Mouse (Mus musculus): Measurements from ENCODE around the gene Map4k4.

Gene Map4k4

GRCm38 (mm10) chr1:39937609-39938008 is 36.9 kb downstream of the Map4k4 start:
- DNase-seq: no peak

- DNase-seq: no peak
These were observed 38.7 kb downstream of the Map4k4 start for GRCm38 (mm10) chr1:39939401-39939800.

DNA sequence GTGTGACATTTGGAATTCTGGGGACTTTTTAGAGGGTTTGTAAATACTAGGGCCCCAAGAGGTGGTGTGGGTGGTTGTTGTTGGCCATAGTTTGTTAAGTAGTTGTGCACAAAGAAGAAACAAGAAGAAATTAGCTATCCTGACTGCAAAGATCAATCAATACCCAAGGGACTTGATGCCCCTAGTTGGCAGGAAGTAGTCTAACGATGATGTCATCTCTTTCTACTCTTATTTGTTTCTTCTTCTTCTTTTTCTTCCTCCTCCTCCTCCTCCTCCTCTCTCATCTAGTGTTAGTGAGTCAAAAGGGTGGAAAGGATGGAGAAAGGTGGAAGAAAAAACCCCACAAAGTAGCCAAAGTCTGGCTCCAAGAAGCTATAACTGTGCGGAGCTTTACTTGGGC is 39.6 kb downstream of the Map4k4 start:
- DNase-seq: no peak

DNA sequence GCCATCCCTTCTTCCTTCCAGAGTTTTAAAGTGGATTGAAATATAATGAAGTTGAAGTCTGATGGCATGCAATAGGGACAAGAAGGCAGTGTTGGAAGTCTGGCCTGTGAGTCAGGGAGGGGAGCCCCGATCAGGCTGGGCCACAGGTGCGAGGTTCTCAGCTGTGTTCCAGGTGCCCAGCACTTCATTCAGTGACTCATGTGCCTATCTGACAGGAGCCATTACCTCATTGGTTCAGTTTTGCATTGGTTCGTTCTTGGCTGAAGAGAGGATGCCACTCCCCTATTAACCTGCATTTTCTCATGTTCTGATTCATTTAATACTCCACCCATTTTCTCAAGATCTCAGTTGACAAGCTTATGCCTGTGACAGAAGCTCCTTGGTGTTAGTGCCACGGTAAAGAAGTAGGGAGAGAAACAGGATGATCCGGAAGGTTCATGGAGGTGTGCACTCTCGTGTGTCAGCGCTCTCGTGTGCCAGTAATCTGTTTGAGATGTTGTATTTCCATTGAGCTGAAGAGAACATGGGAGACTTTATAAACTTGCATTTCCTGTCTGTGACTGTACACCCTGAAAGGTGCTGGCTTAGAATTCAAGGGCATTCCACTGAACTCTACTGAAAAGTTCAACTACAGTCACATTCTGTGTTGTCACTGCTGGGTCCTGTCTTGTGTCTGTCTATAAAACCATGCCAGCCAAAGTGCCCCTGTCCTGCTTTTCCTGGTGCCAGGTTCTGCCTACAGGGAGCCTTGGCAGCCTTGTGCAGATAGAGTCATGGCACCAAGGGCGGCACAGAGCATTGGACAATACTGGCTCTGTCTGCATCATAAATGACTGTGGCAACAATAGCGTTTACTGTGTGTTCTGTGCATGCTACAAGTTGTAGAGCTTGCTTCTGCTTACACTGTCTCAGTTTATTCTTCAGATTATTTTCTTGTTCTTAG is 40.8 kb downstream of the Map4k4 start:
- peak; percentile 58 for DNase-seq

- DNase-seq: peak; percentile 53
These were observed 42.2 kb downstream of the Map4k4 start for GRCm38 (mm10) chr1:39942935-39943334.

DNA sequence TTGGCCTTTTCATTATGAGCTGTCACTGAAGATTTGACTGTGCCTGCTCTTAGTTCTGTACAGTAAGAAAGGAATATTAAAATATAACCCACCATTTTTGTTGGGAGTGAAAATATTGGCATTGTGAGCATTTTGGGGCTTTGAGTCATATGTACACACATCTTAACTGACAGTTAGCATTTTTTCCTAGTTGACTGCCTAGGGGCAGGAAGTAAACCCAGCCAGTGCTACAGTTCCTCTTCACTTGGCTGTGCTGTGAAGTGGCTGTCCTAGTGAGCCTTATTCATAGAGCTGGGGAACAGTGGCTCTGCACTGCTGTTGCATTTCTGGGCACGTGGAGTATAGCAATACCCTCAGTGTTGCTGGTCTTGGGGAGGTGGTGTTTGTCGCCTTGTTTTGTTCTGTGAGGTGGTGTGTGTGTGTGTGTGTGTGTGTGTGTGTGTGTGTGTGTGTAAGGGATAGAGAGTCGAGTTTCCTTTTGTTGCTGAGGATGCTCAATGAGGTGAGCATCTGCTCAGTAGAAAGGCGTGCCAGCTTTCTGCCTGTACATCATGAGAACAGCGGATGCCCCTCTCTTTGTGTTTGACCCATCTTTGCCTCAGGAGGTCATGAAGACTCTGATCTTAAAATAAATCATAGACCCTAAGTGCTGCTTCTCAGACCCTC is 43.7 kb downstream of the Map4k4 start:
- DNase-seq: no peak

DNA sequence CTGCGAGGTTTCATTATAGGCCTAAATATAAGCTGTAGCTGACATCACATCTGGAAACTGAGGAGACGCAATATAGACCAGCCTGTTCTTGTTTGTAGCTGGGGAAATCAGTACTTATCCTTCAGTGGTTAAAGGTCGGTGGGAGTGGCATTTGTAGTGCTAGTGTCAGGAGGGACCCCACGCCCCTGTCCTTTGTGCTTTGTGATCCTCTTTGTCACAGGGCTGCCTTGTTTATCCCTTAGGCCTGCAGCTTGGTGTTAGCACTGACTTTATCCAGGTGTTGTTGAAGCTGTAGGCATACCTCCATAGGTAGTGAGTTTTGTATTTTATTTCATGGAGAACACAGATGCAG is 44.2 kb downstream of the Map4k4 start:
- no peak for DNase-seq

- DNase-seq: no peak
These were observed 45.7 kb downstream of the Map4k4 start for GRCm38 (mm10) chr1:39946391-39946790.

DNA sequence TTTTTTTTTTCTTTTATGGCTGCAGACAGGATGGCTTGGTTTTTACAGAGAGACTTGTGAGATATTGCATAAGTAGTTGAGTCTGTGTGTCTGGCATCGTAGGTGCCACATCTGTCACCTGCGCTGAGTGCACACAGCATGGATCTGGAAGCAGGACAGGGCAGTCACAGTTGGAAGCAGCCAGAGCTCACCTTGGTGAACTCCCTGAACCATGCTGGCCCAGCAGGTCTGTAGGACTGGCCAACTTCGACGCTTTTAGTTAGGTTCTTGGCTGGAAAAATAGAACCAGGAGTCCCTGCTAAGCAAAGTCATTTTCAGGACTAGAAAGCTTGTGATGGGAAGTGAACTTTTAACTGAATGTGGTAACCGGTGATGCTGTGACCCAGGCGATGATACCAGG is 46.5 kb downstream of the Map4k4 start:
- DNase-seq: peak; percentile 48

- DNase-seq: no peak
These were observed 47.1 kb downstream of the Map4k4 start for GRCm38 (mm10) chr1:39947701-39948359.

- no peak for DNase-seq
These were observed 48.5 kb downstream of the Map4k4 start for GRCm38 (mm10) chr1:39949205-39949604.

DNA sequence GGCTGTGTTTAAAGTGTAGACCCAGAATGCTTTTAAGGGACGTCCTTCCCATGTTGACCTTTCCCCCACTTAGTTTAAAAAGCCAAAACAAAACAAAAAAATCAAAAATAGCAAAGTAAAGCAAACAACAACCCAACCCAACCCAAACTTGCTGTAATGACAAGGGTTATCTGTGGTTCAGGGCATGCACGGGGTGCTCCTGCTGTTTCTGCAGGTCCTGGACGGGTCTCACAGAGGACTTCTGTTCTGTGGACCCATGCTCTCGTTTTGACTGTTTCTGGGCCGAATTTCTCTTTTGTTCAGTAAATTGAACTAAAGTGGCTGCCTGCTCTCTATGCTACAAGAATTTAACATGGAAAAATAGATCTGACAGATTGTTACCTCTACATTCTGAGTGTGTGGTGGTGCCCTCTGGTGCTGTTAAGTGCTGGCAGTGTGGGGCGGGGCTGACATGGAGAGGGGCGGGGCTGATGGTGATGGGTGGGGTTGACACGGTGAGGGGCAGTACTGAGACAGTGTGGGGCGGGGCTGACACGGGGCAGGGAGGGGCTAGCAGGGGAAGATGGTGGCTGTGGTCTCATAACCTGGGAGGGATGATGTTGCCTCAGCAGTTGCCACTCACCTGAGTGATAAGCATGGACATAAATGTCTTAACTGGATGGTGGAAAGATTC is 49.2 kb downstream of the Map4k4 start:
- DNase-seq: no peak

DNA sequence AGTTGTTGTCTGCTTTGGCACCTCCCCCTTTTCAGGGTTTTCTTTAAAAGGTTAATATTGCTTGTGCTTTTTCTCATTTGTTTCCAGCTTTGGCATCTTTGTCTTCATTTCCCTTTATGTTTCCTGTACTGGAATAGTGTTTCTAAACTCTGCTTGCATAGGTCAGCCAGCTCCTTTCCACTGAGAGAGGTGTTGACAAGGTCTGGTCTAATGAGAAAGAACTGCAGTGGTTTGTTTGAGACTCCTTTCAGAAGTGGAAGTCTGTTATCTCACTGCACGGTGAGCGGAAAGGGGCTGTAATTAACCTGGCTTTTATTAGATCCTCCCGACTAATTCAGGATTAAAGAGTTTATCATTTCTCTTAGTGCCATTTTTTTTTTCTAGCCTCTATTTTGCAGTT is 49.9 kb downstream of the Map4k4 start:
- no peak for DNase-seq

DNA sequence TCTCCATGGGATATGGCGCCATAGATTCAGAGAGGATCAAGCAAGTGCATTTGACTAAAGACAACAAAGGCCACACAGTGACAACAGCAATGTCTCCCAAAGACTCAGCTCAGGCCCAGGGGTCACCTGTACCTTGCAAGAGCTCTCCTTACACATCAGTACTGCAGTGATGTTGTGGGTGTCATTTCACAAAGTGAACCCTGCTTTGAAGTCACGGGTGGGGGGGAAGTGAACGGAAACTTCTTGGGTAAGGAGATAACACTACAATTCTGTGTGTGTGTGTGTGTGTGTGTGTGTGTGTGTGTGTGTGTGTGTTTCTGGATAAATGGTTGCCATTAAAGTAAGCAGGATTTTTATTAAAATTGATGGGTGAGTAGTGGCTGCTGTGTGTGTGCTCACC is 53.9 kb downstream of the Map4k4 start:
- DNase-seq: no peak

- no peak for DNase-seq
These were observed 56.0 kb downstream of the Map4k4 start for GRCm38 (mm10) chr1:39956712-39957111.

DNA sequence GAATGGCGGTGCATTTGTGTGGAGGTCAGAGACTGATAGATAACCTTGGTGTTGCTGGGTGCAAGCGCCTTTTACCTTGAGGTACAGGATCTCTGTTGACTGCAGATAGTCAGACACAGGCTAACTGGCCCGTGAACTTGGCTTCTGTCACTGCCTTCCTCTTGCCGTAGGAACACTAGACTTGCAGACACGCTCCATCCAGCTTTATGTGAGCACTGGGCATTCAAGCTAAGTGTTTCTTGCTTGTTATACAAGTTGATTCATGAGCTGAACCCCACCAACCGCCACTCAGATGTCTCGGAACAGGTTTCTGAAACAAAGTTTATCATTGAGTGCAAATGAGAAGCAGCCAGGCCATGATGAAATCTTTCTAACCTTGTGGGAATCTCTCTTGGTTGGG is 57.3 kb downstream of the Map4k4 start:
- no peak for DNase-seq

DNA sequence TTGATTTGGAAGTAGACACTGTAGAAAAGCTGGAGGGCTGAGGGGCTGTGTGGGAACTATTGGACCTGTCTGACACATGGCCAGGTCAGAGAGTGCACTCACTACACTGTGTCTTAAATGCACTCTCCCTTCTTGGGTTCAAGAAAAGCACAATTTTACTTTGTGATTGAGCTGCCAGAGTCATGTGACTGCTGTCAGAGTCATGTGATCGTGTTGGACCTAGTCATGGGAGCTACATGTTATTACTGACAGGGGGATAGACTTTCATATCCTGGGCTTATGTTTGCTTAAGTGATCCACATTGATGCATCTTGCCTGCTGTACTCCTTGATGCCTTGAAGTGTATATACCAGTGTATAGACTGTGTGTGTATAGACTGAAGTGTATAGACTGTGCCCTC is 59.9 kb downstream of the Map4k4 start:
- no peak for DNase-seq

GRCm38 (mm10) chr1:39961113-39961512 is 60.4 kb downstream of the Map4k4 start:
- DNase-seq: no peak

- DNase-seq: no peak
These were observed 61.6 kb downstream of the Map4k4 start for GRCm38 (mm10) chr1:39962321-39962720.

- DNase-seq: no peak
These were observed 62.1 kb downstream of the Map4k4 start for GRCm38 (mm10) chr1:39962840-39963239.

DNA sequence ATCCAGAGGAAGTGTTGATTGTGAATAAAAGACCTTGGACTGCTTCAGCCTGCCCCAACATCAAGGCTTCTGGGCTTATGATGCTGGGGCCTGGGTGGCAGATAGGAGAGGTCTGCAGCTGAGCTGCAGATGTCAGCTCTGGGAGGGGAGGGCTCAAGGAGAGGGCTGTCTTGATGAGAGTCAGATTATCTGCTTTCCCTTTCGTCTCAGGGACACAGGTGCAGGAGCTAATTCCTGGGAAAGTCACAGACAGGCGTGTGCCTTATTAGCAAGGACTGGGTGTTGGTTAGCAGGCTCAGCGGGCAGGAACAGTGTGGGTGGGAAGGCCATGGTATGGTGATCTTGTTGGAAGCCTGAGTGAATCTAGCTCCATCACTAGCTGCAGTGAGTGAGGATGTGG is 63.1 kb downstream of the Map4k4 start:
- no peak for DNase-seq

DNA sequence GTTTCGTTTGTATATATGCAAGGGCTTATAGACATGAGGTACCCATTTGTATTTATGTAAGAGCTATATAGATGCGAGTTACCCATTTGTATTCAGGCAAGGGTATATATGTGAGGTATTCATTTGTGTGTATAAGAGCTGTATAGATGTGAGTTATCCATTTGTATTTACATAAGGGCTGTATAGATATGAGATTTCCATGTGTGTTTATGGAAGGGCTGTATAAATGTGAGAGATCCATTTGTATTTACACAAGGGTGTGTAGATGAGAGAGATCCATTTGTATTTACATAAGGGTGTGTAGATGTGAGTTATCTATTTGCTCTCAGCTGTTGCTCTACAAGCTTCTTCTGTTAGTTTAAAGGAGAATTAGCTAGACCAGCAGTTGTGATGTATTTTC is 63.7 kb downstream of the Map4k4 start:
- no peak for DNase-seq

GRCm38 (mm10) chr1:39965461-39965860 is 64.7 kb downstream of the Map4k4 start:
- no peak for DNase-seq
